Mouse (Mus musculus): Measurements from ENCODE around the gene Smarcd2. TPM values are rescaled to one million over a fixed set of nuclear protein-coding genes. Genes with fewer than 3 reads are reported as not detected.
A peak's percentile ranks its signal among the peaks of the same experiment; 100 is the strongest.
"Not testable (repeated sequence)": the region's sequence is repeated elsewhere in the genome, so short reads cannot be mapped to it uniquely, and the experiment has no call there.

Gene Smarcd2
- polyA plus RNA-seq, 1 experiment from 2014 or later, result 18.2 TPM

- Histone ChIP-seq H3K9ac (no peak overlapping the region), H3K27me3 (no peaks in the 10 kb centered on the region), H3K27ac (no peak overlapping the region), H3K4me2 (no peak overlapping the region), H3K4me3 (no peak overlapping the region), H3K36me3 (peaks cover 66% of the 10 kb centered on the region), H3K4me1 (replicated peaks) (peaks cover 26% of the 10 kb centered on the region), H3K9me3 (replicated peaks) (no peaks in the 10 kb centered on the region)
- WGBS, result 86% methylated on average over 4 of the region's 4 CpGs
- ATAC-seq (replicated peaks; ENCODE audit: insufficient number of reproducible peaks, insufficient read depth, low FRiP score, low read depth), result no peak
Observed at GRCm38 (mm10) chr11:106265570-106265969, 7.2 kb downstream of the Smarcd2 start.

GRCm38 (mm10) chr11:106264988-106265387 lies 7.8 kb downstream of the Smarcd2 start:
- WGBS, result 88% methylated on average over 15 of the region's 15 CpGs
- H3K27ac ChIP-seq, result no peak overlapping the region
- peaks cover 22% of the 10 kb centered on the region for H3K4me1 ChIP-seq (replicated peaks)
- no peak overlapping the region for H3K4me2 ChIP-seq
- ATAC-seq (replicated peaks; ENCODE audit: insufficient number of reproducible peaks, insufficient read depth, low FRiP score, low read depth), result no peak
- no peak overlapping the region for H3K4me3 ChIP-seq
- H3K9me3 ChIP-seq (replicated peaks), result no peaks in the 10 kb centered on the region
- no peaks in the 10 kb centered on the region for H3K27me3 ChIP-seq
- peaks cover 66% of the 10 kb centered on the region for H3K36me3 ChIP-seq
- no peak overlapping the region for H3K9ac ChIP-seq

GRCm38 (mm10) chr11:106263963-106264362 lies 8.8 kb downstream of the Smarcd2 start:
- no peak overlapping the region for H3K9ac ChIP-seq
- no peak overlapping the region for H3K27ac ChIP-seq
- H3K9me3 ChIP-seq (replicated peaks), result no peaks in the 10 kb centered on the region
- H3K4me1 ChIP-seq (replicated peaks), result peaks cover 19% of the 10 kb centered on the region
- peaks cover 71% of the 10 kb centered on the region for H3K36me3 ChIP-seq
- H3K4me3 ChIP-seq, result no peak overlapping the region
- WGBS, result 83% methylated on average over 9 of the region's 9 CpGs
- ATAC-seq (replicated peaks; ENCODE audit: insufficient number of reproducible peaks, insufficient read depth, low FRiP score, low read depth), result no peak
- no peaks in the 10 kb centered on the region for H3K27me3 ChIP-seq
- H3K4me2 ChIP-seq, result no peak overlapping the region

- H3K4me2 ChIP-seq, result no peak overlapping the region
- H3K27ac ChIP-seq, result no peak overlapping the region
- no peak for ATAC-seq (replicated peaks; ENCODE audit: insufficient number of reproducible peaks, insufficient read depth, low FRiP score, low read depth)
- no peak overlapping the region for H3K9ac ChIP-seq
- H3K9me3 ChIP-seq (replicated peaks), result no peaks in the 10 kb centered on the region
- H3K27me3 ChIP-seq, result no peaks in the 10 kb centered on the region
- WGBS, result 73% methylated on average over 14 of the region's 14 CpGs
- H3K4me1 ChIP-seq (replicated peaks), result peaks cover 13% of the 10 kb centered on the region
- H3K4me3 ChIP-seq, result no peak overlapping the region
- peaks cover 64% of the 10 kb centered on the region for H3K36me3 ChIP-seq
Observed at GRCm38 (mm10) chr11:106260826-106261450, 11.8 kb downstream of the Smarcd2 start.

- Histone ChIP-seq H3K9me3 (replicated peaks) (no peaks in the 10 kb centered on the region), H3K27me3 (no peaks in the 10 kb centered on the region), H3K4me1 (replicated peaks) (peaks cover 23% of the 10 kb centered on the region), H3K27ac (no peak overlapping the region; the same call in 1 of the 2 replicates), H3K36me3 (peaks cover 40% of the 10 kb centered on the region), H3K4me2 (peak overlapping the region; percentile 94), H3K4me3 (peak overlapping the region; percentile 93), H3K9ac (peak overlapping the region; percentile 90)
- ATAC-seq (replicated peaks; ENCODE audit: insufficient number of reproducible peaks, insufficient read depth, low FRiP score, low read depth), result no peak
- 56% methylated on average over 5 of the region's 5 CpGs for WGBS
Observed at GRCm38 (mm10) chr11:106256775-106257174, 16.0 kb downstream of the Smarcd2 start.

- H3K9ac ChIP-seq, result peak within 1 kb of the TSS; percentile 90
- H3K4me3 ChIP-seq, result peak within 1 kb of the TSS; percentile 93
- peak within 1 kb of the TSS; percentile 94 for H3K4me2 ChIP-seq
- peaks cover 40% of the 10 kb centered on the region for H3K36me3 ChIP-seq
- H3K9me3 ChIP-seq (replicated peaks), result no peaks in the 10 kb centered on the region
- peak within 1 kb of the TSS; percentile 78 for H3K27ac ChIP-seq
- under 1% methylated on average over 42 of the region's 42 CpGs for WGBS
- ATAC-seq (replicated peaks; ENCODE audit: insufficient number of reproducible peaks, insufficient read depth, low FRiP score, low read depth), result peak; percentile 93
- H3K4me1 ChIP-seq (replicated peaks), result peaks cover 23% of the 10 kb centered on the region
- no peaks in the 10 kb centered on the region for H3K27me3 ChIP-seq
Observed at GRCm38 (mm10) chr11:106255685-106256451, 16.9 kb downstream of the Smarcd2 start, which contains the start of the genes Ftsj3 and Psmc5. TSS of gene Ftsj3 (minus strand) at chr11:106256079. TSS of gene Psmc5 (plus strand) at chr11:106256154.

GRCm38 (mm10) chr11:106255174-106255573 lies 17.6 kb downstream of the Smarcd2 start:
- peak overlapping the region; percentile 93 for H3K4me3 ChIP-seq
- H3K27me3 ChIP-seq, result no peaks in the 10 kb centered on the region
- peaks cover 23% of the 10 kb centered on the region for H3K4me1 ChIP-seq (replicated peaks)
- peak overlapping the region; percentile 70 for H3K9ac ChIP-seq
- no peak for ATAC-seq (replicated peaks; ENCODE audit: insufficient number of reproducible peaks, insufficient read depth, low FRiP score, low read depth)
- H3K4me2 ChIP-seq, result peak overlapping the region; percentile 94
- H3K9me3 ChIP-seq (replicated peaks), result no peaks in the 10 kb centered on the region
- peaks cover 47% of the 10 kb centered on the region for H3K36me3 ChIP-seq
- H3K27ac ChIP-seq, result peak overlapping the region; percentile 78; the same call in 1 of the 2 replicates
- WGBS, result 2% methylated on average over 22 of the region's 22 CpGs

GRCm38 (mm10) chr11:106254767-106255166 lies 18.0 kb downstream of the Smarcd2 start:
- Histone ChIP-seq H3K27ac (no peak overlapping the region), H3K36me3 (peaks cover 51% of the 10 kb centered on the region)
- no peak for ATAC-seq (replicated peaks; ENCODE audit: insufficient number of reproducible peaks, insufficient read depth, low FRiP score, low read depth)

GRCm38 (mm10) chr11:106249326-106249725 lies 23.4 kb downstream of the Smarcd2 start:
- 85% methylated on average over 7 of the region's 7 CpGs for WGBS
- Histone ChIP-seq H3K9ac (no peak overlapping the region), H3K36me3 (peaks cover 90% of the 10 kb centered on the region), H3K4me3 (no peak overlapping the region), H3K4me2 (no peak overlapping the region), H3K9me3 (replicated peaks) (no peaks in the 10 kb centered on the region), H3K27me3 (no peaks in the 10 kb centered on the region), H3K27ac (no peak overlapping the region), H3K4me1 (replicated peaks) (0 out of 2 replicates have a peak, but pooled peaks cover 2% of the 10 kb centered on the region)
- no peak for ATAC-seq (replicated peaks; ENCODE audit: insufficient number of reproducible peaks, insufficient read depth, low FRiP score, low read depth)

More at GRCm38 (mm10) chr11:106254767-106255166, 18.0 kb downstream of the Smarcd2 start:
- peak overlapping the region; percentile 93 for H3K4me3 ChIP-seq
- no peaks in the 10 kb centered on the region for H3K27me3 ChIP-seq
- H3K4me1 ChIP-seq (replicated peaks), result peaks cover 23% of the 10 kb centered on the region
- H3K9ac ChIP-seq, result peak overlapping the region; percentile 70
- H3K9me3 ChIP-seq (replicated peaks), result no peaks in the 10 kb centered on the region
- 8% methylated on average over 2 of the region's 2 CpGs for WGBS
- peak overlapping the region; percentile 94 for H3K4me2 ChIP-seq

- Histone ChIP-seq H3K27me3 (no peaks in the 10 kb centered on the region), H3K4me2 (no peak overlapping the region), H3K27ac (no peak overlapping the region), H3K4me1 (replicated peaks) (0 out of 2 replicates have a peak, but pooled peaks cover 2% of the 10 kb centered on the region), H3K9me3 (replicated peaks) (no peaks in the 10 kb centered on the region; the same call in 1 of the 2 replicates), H3K36me3 (peaks cover 98% of the 10 kb centered on the region), H3K9ac (no peak overlapping the region), H3K4me3 (no peak overlapping the region)
- no peak for ATAC-seq (replicated peaks; ENCODE audit: insufficient number of reproducible peaks, insufficient read depth, low FRiP score, low read depth)
- 92% methylated on average over 1 of the region's 1 CpGs for WGBS
Observed at GRCm38 (mm10) chr11:106246834-106247233, 25.9 kb downstream of the Smarcd2 start.

GRCm38 (mm10) chr11:106233978-106234377 lies 38.8 kb downstream of the Smarcd2 start:
- H3K27me3 ChIP-seq; H3K9me3 ChIP-seq (replicated peaks); H3K9ac ChIP-seq; H3K4me1 ChIP-seq (replicated peaks); H3K4me3 ChIP-seq; H3K4me2 ChIP-seq; H3K27ac ChIP-seq; ATAC-seq (replicated peaks; ENCODE audit: insufficient number of reproducible peaks, insufficient read depth, low FRiP score, low read depth): not testable (repeated sequence)
- 82% methylated on average over 8 of the region's 8 CpGs for WGBS
- peaks cover 81% of the 10 kb centered on the region for H3K36me3 ChIP-seq

All from heart, embryonic 15.5 days (tissue).